Mouse (Mus musculus) kidney, adult 18-20 months (tissue): Measurements from ENCODE around the gene Psmd5.
"Not testable (repeated sequence)": the region's sequence is repeated elsewhere in the genome, so short reads cannot be mapped to it uniquely, and the experiment has no call there.

ENCODE experiments used
- DNase-seq: peaks from one replicate; pipeline ENCODE4 v3.0.0; 2021

The Psmd5 gene

GRCm38 (mm10) chr2:34825827-34826459, 48.8 kb downstream of the Psmd5 start, which contains the start of gene Fbxw2:
Gene Fbxw2, minus strand, starts transcription at chr2:34826311.
- DNase-seq: peak; percentile 92

- no peak for DNase-seq
Measured at GRCm38 (mm10) chr2:34818492-34818891, 56.3 kb downstream of the Psmd5 start.

- not testable (repeated sequence) for DNase-seq
Measured at GRCm38 (mm10) chr2:34815893-34816292, 58.9 kb downstream of the Psmd5 start.

GRCm38 (mm10) chr2:34812706-34813105, 62.1 kb downstream of the Psmd5 start:
- DNase-seq: no peak

- DNase-seq: no peak
Measured at GRCm38 (mm10) chr2:34810775-34811174, 64.0 kb downstream of the Psmd5 start.

GRCm38 (mm10) chr2:34809568-34809967, 65.2 kb downstream of the Psmd5 start:
- no peak for DNase-seq

GRCm38 (mm10) chr2:34808057-34808456, 66.7 kb downstream of the Psmd5 start:
- DNase-seq: no peak

- DNase-seq: no peak
Measured at GRCm38 (mm10) chr2:34805364-34805950, 69.3 kb downstream of the Psmd5 start.

- DNase-seq: no peak
Measured at GRCm38 (mm10) chr2:34804815-34805214, 70.0 kb downstream of the Psmd5 start.

- no peak for DNase-seq
Measured at GRCm38 (mm10) chr2:34804172-34804571, 70.6 kb downstream of the Psmd5 start.

GRCm38 (mm10) chr2:34803746-34804145, 71.0 kb downstream of the Psmd5 start:
- no peak for DNase-seq

GRCm38 (mm10) chr2:34802565-34803245, 72.1 kb downstream of the Psmd5 start:
- DNase-seq: peak; percentile 22

- DNase-seq: peak; percentile 97
Measured at GRCm38 (mm10) chr2:34801516-34802482, 73.0 kb downstream of the Psmd5 start.

- DNase-seq: no peak
Measured at GRCm38 (mm10) chr2:34800371-34800770, 74.4 kb downstream of the Psmd5 start.
